Mouse (Mus musculus) gastrocnemius, postnatal 36 days (tissue): ENCODE results near the gene Cyb5d1. TPM values are rescaled to one million over a fixed set of nuclear protein-coding genes. Genes with fewer than 3 reads are reported as not detected.

Experiments used
- DNase-seq, 2 experiments: peaks; one replicate each; pipeline ENCODE4 v3.0.0; 2022
- intact Hi-C: fragments of 180-260 bp; cut with DNase I; formaldehyde crosslinking; loops from one replicate; pipeline ENCODE4 v1.15.1; 2025
- total RNA-seq, 2 experiments: library from RNA; stranded (reverse); gene quantifications; 2 replicates each; pipeline ENCODE4 v1.2.3; 2021

The Cyb5d1 gene
- total RNA-seq, 2 experiments from 2014 or later = 24.6 to 26.2 TPM

DNA sequence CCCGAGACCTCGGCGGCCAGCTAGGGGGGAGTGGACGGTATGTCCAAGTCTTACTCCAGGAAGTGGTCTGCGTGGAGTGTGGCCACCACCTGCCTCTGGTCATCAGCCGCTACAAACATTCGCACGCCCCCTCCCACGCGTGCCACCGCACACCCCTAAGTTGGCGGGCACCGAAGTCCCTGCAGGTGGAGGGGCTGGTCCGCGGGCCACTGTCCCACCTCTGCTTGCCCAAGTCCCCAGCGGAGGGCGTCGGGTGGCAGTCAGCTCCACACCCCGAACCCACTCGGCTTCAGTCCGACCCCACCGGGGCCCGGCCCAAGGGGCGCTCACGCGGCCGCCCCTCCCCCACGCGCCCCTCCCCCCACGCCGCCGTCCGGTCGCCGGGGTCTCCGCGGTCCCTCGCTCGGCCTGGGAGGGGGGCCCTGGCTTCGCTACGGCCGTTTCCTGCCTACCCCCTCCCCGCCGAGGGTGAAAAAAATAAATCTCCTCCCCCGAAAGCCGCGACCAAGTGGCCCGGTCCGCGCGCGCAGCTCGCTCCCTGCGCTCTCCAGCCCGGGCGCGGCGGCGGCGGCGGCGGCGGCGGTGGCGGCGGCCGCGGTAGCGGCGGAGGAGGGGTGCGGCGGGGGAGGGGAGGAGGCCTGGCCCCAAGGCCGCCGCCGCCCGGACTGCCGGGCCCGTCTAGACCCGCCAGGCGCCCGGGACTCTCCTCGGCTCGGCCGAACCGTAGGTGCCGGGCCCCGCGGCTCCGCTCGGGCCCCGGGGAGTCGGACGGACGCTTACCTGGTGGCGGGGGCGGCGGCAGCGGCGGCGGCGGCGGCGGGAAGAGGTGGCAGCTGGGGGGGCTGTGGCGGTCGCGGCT lies 26.8 kb downstream of the Cyb5d1 start:
- DNase-seq = peak in 1 of 2 experiments; percentile 39
- intact Hi-C loops = loop anchor here (5.0 kb wide), 1 partner anchor 46 kb away; the partner anchor contains the start of genes Cntrob and Trappc1

GRCm38 (mm10) chr11:69367616-69368355 lies 27.6 kb downstream of the Cyb5d1 start:
- DNase-seq = no peak
- intact Hi-C loops = loop anchor here (5.0 kb wide), 1 partner anchor 45 kb away; the partner anchor contains the start of genes Cntrob and Trappc1

DNA sequence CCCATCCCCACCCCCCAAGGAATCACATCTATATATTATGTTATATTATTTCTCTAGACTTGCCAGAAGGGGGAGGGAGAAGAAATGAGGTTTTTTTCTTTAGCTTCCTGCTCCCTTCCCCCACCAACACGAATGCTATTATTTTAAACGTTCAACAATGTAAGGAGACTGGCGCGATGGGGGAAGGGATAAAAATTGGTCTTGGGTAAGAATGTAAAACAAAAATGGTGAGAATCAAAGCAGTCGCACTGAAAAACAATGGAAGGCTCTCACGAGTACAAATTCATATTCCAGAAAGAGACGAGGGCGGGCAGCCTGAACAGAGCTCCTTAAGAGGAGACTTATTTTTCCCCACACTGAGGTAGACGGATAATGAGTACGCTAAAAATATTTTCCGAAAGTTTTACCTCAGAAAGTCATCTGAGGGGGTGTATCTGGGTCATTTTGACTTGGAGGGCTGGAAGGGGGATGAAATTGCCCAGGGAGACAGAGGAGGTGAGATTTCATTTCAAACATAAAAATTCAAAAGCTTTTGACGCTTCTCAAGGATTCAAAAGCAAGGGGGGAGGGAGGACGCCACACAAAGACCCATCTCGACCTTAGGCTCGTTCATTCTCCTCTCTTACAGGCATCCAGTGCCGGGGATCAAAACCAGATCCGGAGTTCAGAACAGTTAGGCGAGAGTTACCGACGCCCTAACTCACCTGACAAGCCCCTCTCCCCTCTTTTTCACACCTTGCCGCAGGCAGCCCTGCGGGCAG lies 28.4 kb downstream of the Cyb5d1 start:
- intact Hi-C loops = loop anchor here (5.0 kb wide), 1 partner anchor 45 kb away; the partner anchor contains the start of genes Cntrob and Trappc1
- no peak for DNase-seq

- peak; percentile 90 to 94 for DNase-seq
- intact Hi-C loops = loop anchor here (5.0 kb wide), 1 partner anchor 44 kb away; the partner anchor contains the start of genes Cntrob and Trappc1
These were observed 29.1 kb downstream of the Cyb5d1 start for GRCm38 (mm10) chr11:69366157-69366854.

GRCm38 (mm10) chr11:69365722-69366121 lies 29.7 kb downstream of the Cyb5d1 start:
- intact Hi-C loops = loop anchor here (5.0 kb wide), 1 partner anchor 43 kb away; the partner anchor contains the start of genes Cntrob and Trappc1
- DNase-seq = no peak

DNA sequence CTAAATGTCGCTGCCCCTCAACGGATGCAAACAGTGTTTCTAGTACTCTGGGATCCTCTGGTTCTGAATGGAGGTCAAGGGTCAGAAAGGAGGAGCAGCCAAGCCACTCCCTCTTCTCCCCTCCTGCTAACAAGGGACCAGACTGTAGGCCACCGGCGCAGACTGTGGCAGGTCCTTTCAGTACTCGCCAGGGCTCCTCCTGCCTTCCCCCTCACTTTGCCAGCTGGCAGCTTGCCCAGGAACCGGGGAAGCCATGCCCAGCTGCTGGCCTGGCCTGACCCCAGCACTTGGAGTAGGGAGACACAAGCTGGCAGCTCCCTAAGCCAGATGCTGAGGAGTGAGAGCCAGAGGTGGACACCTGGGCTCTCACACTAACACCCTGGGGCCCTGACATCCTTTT lies 30.5 kb downstream of the Cyb5d1 start:
- intact Hi-C loops = loop anchor here (5.0 kb wide), 1 partner anchor 43 kb away; the partner anchor contains the start of genes Cntrob and Trappc1
- peak; percentile 95 for DNase-seq

DNA sequence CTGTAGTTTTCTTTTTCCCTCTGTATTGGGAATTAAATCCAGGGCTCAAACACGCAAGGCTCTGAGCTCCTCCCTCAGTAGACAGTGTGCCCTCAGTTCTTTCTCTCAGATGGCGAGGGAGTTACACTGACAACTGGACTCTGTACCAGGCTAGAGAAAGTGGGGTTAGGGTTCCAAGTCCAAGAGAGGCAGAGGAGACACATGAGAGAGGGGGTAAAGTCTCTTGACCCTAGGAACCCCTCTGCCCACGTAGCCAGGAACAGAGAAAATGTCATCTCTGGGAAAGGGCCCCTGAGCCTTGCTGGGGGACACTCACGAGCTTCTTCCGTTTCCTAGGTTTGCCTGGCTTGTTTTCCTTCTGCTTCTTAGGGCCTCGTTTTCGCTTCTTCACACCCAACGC lies 31.1 kb downstream of the Cyb5d1 start:
- intact Hi-C loops = no loop called here
- DNase-seq = no peak

GRCm38 (mm10) chr11:69362479-69362878 lies 33.0 kb downstream of the Cyb5d1 start:
- intact Hi-C loops = no loop called here
- DNase-seq = no peak

GRCm38 (mm10) chr11:69362021-69362420 lies 33.4 kb downstream of the Cyb5d1 start:
- DNase-seq = no peak
- intact Hi-C loops = no loop called here

- intact Hi-C loops = loop anchor here (1.0 kb wide), 1 partner anchor 30 kb away; no protein-coding TSS in a partner anchor
- peak in 1 of 2 experiments; percentile 16 for DNase-seq
These were observed 37.7 kb downstream of the Cyb5d1 start for GRCm38 (mm10) chr11:69357690-69358089.

DNA sequence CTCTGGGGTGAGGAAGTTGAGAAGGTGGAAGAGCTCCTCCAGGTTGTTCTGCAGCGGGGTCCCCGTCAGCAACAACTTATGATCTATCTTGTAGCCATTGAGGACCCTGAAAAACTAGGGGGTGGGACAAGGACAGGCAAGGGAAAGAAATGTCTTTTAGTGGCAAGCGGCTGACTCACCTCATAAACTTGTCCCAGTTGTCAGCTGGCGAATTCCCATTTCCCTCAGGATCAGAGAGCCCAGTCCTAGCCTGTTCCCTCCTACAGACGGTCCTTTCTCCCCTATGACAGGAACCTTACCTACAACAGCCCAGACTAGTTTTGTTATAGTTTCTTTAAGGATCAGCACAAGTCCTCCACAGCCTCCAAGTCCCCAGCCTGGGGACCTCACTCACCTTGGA lies 38.9 kb downstream of the Cyb5d1 start:
- no peak for DNase-seq
- intact Hi-C loops = no loop called here

GRCm38 (mm10) chr11:69346441-69346840 lies 49.0 kb downstream of the Cyb5d1 start:
- no peak for DNase-seq
- intact Hi-C loops = no loop called here

Other genes starting within 250 kb of the Cyb5d1 start
- not detected for gene Alox12b, start 238.6 kb downstream of the Cyb5d1 start, total RNA-seq
- gene Alox8, start 197.8 kb downstream of the Cyb5d1 start, total RNA-seq = not detected
- not detected for gene Gucy2e, start 158.6 kb downstream of the Cyb5d1 start, total RNA-seq
- 1 to 10 TPM; 1.4 TPM for gene Cntrob, start 71.9 kb downstream of the Cyb5d1 start, total RNA-seq
- 10 to 100 TPM; 40.1 to 41.8 TPM for gene Trappc1, start 71.7 kb downstream of the Cyb5d1 start, total RNA-seq
- under 1 TPM in 1 of 2 experiments, not detected in 1; 0.10 TPM for gene Kcnab3, start 69.4 kb downstream of the Cyb5d1 start, total RNA-seq
- under 1 TPM; 0.12 to 0.26 TPM for gene Rnf227, start 55.2 kb downstream of the Cyb5d1 start, total RNA-seq
- gene Chd3, start 26.2 kb downstream of the Cyb5d1 start, total RNA-seq = 10 to 100 TPM in 1 of 2 experiments, 1 to 10 TPM in 1; 7.6 to 11.2 TPM
- gene Naa38, start 144 bp downstream of the Cyb5d1 start, total RNA-seq = 10 to 100 TPM; 58.8 to 67.0 TPM
- 1 to 10 TPM; 6.3 to 7.9 TPM for gene Tmem88, start 2.6 kb upstream of the Cyb5d1 start, total RNA-seq
- 10 to 100 TPM; 23.0 to 27.2 TPM for gene Kdm6b, start 18.0 kb upstream of the Cyb5d1 start, total RNA-seq
- gene Dnah2, start 153.5 kb upstream of the Cyb5d1 start, total RNA-seq = under 1 TPM; 0.13 to 0.27 TPM
- gene Efnb3, start 164.6 kb upstream of the Cyb5d1 start, total RNA-seq = under 1 TPM; 0.23 to 0.62 TPM
- gene Wrap53, start 184.6 kb upstream of the Cyb5d1 start, total RNA-seq = 1 to 10 TPM; 2.6 to 2.8 TPM
- 10 to 100 TPM; 10.7 to 15.8 TPM for gene Trp53, start 184.7 kb upstream of the Cyb5d1 start, total RNA-seq
- gene Atp1b2, start 210.3 kb upstream of the Cyb5d1 start, total RNA-seq = 100 to 1,000 TPM; 380 to 461 TPM
- not detected for gene Shbg, start 222.3 kb upstream of the Cyb5d1 start, total RNA-seq
- gene Sat2, start 226.4 kb upstream of the Cyb5d1 start, total RNA-seq = 1 to 10 TPM; 3.0 to 3.2 TPM
- gene Fxr2, start 237.4 kb upstream of the Cyb5d1 start, total RNA-seq = 10 to 100 TPM; 77.7 to 91.9 TPM